Mouse (Mus musculus) frontal cortex, postnatal 36 days (tissue): ENCODE results near the gene Pigk.

Experiments
- DNase-seq, 2 experiments: peaks; one replicate each; pipeline ENCODE4 v3.0.0; 2022; ENCODE audit warnings: low spot score in 2 of 2

Gene Pigk

DNA sequence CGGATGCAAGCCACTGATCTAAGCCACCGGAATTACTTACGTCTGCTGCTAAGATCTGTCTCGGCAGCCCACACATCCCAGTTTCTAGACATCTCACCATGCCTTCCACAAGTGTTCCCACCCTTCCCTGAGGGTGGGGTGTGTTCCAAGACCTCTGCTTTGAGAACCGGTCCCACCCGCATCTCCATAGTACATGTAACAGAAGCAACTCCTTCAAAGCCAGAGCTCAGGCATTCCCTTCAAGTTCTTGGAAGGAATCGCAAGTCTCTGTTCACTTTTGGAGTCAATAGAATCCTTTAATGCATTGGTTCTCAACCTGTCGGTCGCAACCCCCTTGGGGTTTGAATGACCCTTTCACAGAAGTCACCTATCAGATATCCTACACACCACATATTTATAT, 185.0 kb downstream of the Pigk start:
- no peak for DNase-seq

DNA sequence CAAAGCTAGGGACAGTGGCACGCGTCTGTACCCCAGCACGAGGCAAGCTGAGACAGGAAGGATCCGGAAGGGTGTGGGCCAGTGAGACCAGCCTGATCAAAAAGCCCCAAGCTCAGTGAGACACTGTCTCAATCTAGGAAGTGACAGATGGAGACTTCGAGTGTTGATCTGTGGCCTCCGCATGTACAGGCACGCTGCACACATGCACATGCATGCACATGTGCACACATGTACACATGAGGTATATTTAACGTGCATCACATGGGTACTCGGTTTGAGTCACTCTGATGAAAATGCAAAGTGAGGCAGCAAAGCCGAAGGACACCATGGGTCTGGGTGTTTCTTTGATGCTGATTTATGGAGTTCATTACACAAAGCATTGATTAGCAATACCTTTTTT, 191.1 kb downstream of the Pigk start:
- DNase-seq: no peak

DNA sequence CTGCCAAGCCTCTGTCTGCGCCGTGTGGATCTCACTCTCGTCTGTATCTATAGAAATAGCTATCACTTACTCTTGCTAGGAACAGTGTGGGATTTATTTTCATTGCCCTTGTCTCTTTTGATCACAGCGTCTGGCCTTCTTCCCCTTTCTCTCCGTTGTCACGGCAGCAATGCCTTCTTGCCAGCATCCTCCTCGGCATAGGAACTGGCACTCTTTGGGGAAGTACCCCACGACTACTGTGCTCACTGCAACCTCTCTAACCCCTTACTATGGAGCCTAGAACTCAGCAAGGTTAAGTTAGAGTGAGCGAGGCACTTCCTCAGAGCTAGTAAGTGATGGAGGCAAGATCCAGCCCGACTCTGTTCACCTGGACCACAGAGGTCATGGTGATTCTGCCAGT, 191.9 kb downstream of the Pigk start:
- DNase-seq: no peak

DNA sequence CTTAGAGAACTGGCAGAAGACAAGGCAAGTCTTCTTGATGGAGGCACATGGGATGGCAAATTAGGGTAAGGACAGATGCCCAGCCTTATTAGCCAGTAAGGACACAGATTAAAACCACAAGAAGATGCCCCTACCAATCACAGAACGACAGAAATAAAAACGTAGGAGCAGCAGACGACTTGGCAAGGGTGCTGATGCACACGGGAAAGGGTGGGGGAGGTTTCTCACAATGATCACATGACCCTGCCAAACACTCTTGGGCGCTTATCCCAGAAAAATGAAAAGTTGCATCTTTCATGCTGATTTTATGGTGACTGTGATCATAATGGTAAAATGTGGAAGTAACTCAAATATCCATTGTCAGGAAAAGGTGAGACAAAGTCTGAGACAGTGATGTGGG, 193.2 kb downstream of the Pigk start:
- DNase-seq: peak in 1 of 2 experiments; percentile 47

DNA sequence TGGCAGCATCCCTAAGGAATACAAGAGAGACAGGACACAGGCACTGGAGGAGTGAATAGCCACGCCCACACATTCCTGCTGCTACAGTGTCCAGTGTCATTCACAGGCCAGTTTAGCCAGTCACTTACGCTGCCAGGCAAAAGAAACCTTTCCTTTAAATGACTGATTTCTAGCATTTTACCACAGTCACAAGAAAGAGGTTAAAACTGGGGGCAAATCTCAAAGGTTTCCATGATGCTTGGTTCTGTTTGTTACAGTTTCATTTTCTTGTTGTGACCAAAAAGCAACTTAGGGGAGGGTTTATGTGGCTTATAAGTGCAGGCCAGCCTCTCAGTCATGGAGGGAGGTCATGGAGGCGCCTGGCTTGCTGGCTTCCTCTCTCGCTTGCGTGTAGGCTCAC, 193.8 kb downstream of the Pigk start:
- DNase-seq: no peak

DNA sequence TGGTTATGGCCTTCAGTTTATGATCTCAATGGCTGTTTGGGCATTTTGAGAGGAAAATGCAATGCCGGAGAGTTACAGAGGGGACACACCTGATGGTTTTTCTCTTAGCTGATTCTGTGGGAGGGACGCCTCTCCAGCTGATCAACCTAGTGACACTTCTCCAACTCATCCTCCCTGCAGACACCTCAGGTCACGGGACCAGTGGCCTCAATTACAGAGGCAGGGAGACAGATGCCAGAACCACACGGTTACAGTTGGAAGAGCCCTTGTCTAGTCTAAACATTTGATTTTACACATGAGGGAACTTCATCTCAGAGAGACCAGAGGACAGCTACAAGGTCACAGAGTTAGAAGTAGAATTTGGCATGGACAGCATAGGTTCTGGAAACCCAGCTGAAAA, 197.7 kb downstream of the Pigk start:
- DNase-seq: no peak

DNA sequence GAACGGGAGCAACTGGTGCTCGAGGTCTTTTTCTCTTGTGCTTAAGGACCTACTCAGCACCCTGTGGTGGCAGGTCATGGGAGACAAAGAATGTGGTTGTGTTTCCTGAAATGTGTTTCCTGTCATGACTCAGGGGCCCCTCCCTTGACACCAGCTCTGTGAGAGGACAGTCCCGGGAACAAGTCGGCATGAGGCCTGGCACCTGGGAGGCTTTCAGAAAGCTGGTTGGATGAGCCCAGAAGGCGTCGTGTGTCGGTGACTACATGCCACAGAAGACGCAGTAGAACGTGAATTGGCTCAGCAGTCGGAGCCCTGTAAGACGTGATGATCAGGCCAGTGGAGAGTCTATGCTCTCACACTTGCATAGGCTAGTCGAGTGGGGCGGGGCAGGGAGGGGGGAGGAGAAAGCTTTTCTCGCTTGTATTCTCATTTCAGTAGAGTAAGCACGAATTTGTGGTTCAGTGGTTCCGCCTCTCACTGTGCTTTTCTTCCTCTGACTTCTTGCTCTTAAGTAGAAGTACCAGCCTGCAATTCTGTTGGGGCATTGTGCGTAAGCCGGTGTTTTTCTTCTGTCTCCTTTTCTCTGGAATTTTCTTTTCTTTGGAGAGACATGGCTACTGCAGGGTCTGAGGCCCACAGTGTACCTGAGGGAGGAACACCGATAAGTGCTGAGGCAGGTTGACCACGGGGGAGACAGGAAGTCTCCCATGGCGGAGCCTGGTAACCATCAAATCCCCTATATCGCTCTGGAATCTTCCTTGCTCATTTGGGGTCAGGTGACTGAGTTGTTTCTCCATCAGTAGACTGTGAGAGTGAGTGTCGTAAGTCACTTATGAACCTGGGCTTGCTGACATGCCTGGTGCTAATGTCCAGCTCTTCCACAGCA, 198.6 kb downstream of the Pigk start:
- no peak for DNase-seq

DNA sequence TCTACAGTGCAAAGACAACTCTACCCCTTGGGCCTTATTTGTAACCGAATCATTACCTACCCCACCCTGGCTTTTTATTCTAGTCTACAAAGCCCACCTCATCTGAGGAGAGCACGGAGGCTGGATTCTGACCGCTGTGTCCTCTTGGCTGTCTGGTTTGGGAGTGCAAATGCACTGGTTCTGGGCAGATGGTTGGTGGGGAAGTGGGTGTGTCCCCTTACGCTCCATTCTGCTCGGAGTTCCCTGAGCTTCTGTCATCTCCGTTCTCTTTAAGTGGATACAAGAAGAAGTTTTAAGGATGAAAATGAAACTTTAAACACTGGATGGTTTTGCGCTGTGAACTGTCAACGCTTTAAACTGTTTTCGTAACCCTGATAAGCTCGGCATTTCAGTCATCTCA, 199.2 kb downstream of the Pigk start:
- DNase-seq: no peak

DNA sequence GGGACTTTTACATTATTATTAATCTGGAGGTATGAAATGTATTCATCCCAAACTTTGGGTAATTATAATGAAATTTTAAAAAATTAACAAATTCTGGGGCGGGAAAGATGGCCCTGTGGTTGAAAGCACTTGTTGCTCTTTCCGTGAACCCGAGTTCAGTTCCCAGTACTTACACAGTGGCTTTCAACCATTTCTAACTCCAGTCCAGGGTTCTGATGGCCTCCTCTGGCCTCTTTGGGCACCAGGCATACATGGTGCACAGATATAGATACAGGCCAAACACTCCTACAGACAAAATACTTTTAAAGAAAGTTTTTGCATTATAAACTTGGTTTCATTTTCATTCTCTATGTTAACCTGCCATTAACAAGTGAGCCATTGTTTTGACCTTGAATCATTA, 199.7 kb downstream of the Pigk start:
- no peak for DNase-seq

DNA sequence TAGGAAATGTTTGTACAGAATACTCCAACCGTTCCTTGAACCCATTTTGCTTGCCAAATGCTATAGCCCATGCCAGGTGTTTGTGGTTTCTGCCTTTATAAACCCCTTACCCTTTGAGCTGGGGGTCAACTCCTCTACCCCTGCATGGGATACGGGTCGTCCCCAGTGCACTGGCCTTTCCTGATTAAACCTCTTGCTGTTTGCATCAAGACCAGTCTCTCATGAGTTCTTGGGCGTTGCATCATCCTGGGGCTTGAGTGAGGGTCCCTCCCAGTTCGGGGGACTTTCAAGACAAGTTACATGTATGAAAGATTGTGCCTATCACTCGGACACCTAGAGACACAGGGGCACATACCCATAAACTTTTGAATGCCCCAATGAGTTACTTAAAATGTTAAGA, 200.5 kb downstream of the Pigk start:
- no peak for DNase-seq

DNA sequence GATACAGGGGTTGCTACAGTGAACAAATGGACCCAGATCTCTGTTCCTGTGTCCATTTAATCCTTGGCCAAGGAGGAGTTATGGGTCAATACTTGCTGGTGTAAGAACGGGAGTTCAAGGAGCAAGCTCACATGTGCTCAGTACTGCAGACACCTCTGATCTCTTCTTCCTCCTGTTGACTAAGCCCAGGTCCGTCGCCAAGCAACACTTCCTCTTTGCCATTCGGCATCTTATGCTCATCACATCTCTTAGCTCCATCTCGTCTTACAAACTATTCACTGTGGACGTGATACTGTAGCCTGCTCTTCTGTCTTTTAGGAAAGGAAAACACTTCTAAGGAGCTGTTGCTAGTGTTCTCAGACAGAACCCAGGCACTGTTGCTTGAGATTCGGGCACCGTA, 203.7 kb downstream of the Pigk start:
- no peak for DNase-seq

DNA sequence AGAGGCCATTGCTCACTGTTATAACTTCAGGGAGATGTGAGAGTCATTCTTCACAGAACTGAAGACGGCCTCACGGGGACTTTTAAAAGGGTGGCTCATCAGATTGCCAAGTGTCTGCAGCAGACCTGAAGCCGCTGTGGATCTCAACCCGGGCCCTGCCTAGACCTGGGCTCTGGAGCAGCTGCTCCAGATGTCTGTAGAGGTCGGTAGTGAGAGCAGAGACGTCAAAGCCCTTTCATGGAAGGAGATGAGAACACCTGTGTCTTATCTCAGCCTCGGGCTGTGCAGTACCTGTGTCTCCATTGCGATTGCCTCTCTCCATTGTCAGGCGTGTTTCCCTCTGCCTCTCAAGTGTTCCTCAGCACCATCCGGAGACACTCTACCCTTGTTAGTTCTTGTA, 205.2 kb downstream of the Pigk start:
- no peak for DNase-seq

DNA sequence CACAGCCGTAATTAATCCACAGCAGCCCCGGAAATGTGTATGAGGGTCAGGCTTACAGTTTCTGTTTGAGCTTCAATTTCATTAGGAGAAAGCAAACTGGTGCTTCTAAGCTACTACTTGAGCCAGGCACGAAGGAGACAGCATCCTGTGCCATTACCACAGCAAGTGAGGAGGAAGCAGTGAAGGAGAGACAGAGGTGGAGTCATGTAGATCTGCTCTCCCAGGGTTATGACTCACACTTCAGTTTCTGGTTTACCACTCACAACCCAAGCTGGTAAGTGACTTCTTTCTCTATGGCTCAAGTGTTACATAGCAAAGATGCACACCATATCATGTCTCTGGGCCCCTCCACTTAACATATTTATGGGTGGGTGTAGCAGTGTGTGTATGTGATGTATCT, 206.5 kb downstream of the Pigk start:
- DNase-seq: peak in 1 of 2 experiments; percentile 27

DNA sequence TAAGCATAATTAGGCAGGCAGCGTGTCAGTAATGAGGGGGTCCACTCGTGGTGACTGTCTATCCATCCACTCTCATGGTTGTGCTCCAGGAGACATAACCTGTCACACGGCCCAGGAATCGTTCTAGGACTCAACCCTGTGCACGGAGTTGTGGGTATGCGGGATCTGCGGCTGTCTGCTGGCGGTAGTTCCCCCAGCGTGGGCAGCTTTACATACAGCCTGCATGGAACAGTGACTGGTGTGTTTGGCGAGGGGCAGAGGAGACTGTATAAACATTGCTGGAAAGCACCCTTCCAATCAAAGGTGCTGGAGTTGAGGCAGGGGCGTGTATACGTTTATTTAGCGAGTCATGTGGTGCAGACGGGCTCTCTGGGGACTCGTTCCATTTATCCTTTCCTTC, 209.6 kb downstream of the Pigk start:
- no peak for DNase-seq

DNA sequence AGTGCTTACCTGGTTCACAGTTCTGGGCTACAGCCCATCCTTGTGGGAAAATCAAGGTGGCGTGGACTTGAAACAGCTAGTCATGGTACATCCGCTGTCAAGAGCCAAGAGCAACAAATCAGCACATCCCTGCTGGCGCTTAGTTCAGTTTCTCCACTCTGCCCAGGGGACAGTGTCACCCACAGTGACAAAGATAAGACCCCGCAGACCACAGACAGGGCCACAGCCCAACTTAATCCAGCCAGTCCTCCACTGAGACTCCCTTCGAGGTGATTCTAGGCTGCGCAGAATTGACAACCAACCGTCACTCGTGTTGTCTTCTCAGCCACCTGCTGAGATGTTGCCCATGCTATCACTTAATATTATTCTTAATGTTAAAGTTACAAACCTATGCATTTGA, 211.5 kb downstream of the Pigk start:
- DNase-seq: no peak

DNA sequence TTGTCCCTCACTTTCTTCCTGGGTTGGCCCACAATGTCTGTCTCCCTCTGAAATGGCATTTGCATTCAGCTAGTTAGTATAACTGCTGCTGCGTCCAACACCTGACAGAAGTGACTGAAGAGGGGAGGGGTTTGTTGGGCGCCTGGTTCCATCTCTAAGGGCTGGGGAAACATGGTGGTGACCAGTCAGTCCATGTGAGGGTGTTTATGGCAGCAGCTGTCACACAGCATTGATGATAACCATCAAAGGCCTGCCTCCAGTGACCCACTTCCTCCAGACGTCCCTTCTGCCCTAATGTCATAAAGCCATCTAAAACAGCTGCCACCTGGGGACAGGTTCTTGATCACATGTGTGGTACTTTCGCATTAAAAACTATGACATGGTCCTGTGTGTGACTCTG, 212.3 kb downstream of the Pigk start:
- DNase-seq: no peak

DNA sequence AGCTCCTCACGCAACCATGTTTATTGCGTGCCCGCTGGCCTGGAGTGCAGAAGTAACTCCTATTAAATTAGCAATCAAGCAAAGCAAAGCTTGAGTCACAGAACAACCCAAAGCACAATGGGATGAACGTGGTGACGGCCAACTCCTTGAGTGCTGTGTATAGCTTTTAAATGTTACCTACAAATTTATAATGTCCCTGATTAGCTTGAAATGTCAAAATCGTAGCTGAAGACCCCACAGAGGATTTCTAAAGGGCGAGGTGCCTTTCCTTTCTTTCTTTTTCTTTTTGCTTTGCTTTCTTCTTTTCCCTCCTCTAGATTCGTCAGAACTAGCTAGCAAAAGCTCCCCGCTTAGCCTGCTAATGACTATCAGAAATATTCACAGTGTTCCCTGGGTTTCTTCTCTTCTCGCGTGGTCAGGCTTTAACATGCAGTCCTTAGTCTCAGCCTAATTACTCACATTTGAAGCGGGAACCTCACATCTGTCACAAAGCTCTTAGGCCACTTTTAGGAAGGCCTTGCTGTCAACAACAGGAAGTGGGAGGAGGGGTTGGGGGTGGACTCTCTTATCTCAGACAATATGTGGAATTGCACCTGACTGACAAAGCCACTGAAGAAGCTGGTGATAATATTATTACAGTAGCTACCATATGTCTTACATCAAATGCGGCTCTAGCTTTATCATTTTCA, 214.5 kb downstream of the Pigk start:
- no peak for DNase-seq

DNA sequence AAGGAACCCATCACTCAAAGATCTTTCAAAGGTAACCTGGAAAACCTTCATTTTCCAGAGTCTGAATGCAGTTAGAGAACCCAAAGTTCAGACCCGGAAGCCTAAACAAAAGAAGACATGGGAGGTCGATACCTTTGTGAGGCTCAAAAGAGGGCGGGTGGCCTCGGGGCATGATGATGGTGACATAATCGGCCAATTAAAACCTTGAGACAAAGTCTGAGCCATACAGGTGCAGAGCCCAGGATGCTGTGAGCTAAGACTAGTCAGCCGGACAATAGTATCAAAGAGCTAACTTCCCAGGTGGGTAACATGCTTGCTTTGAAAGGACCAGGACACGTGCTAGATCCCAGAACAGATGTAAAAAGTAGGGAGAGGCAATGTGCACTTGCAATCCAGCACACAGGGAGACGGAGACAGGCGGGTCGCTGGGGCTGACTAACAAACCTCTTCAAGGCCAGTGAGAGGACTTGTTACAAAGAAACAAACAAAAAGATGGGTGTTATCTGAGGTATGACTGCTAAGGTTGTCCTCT, 215.4 kb downstream of the Pigk start:
- no peak for DNase-seq

DNA sequence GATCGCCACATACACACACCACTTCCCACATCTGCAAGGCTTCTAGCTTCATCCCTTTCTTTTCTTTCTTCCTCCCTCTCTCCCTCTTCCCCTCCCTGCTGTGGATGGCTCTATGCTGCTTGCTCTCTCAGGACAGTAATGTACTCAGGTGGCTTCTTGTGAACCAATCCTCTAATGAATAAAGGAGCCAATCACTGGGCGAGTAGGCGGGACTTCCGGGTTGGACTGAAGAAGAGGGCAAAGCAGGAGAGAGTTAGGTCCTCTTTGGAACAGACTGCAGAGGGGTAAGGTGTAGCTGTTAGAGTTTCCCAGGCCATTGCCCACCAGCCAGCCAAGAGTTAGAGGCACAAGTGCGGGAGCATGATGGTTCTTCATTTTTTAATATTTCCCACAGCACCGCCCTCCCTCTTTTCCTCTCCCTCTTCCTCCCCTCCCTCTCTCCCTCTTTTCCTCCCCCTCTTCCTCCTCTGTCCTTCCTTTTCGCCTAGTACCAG, 215.9 kb downstream of the Pigk start:
- no peak for DNase-seq

DNA sequence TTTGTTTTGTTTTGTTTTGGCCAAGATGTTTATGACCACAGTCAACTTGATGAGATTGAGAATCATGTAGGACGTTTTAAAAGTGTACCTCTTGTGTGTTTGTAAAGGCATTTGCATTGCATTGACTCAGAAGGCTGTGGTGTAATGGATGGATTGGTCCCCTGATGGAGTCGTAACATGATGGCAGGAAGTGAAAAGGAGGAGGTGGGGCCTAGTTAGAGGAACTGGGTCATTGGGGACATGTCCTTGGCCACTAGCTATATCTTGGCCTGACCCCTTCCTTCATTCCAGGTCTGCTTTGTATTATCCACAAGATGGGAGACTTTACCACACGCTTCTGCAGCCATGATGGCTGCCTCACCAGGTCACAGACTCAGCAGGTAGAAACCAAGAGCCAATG, 217.5 kb downstream of the Pigk start:
- no peak for DNase-seq

DNA sequence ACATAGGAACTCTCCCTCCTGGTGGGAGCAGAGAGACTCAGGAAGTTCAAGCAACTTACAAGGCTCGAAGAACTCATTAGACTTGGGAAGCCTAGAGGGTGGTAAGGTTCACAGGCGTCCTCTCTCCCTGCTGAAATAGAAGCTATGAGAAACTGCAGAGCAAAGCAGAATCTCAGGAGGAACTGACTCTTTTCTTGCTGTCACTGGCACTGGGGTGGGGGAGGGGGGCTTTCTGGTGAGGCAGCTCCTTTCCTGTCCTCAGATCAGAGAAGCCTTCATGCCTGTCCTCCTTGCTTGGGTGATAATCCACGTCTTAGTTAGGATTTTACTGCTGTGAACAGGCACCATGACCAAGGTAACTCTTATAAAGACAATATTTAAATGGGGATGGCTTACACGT, 218.2 kb downstream of the Pigk start:
- no peak for DNase-seq

DNA sequence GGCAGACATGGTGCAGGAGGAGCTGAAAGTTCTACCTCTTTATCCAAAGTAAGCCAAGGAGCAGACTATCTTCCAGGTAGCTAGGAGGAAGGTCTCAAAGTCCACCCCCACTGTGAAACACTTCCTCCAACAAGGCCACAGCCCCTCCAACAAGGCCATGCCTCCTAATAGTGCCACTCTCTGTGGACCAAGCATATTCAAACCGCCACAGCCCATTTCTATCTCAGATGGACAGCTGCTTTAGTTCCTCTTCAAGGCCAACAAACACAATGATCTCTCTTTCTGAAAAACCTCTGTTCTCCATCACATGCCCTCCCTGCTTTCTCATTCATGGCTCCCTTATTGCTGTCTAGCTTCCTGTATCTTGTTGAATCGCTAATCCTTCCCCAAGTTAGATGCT, 218.6 kb downstream of the Pigk start:
- DNase-seq: no peak

DNA sequence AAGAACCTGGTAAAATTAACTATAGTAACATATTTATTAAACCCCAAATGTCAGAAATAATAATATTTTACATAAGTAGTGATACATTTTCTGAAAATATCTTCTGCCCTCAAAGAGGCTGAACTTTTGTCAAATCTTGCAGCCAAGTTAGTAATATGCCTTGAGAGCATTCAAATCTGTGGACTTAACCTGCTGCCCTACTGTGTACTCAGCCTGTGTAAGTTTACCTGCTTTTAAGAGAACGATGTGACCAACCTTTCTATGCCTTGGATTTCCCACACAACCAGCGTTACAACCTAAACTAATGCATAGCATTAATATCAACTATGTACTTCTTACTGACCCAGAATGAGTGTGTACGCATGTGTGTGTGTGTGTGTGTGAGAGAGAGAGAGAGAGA, 219.8 kb downstream of the Pigk start:
- no peak for DNase-seq
